Mouse (Mus musculus) limb, embryonic 14.5 days (tissue): ENCODE measurements at regions not wholly inside any gene's neighbourhood (a gene's known extent, or its start where the extent isn't known, plus 50 kb on each side); places are given as distances from the start of the nearest gene placed in this dataset.
A peak's percentile ranks its signal among the peaks of the same experiment; 100 is the strongest.

Experiments used
- ATAC-seq: fragments of 200-750 bp; cut with Nextera tagmentation; 2 replicates; pipeline ENCODE4 v1.8.0; 2017; ENCODE audit warnings: low read depth, moderate number of reproducible peaks, moderate TSS enrichment; ENCODE audit not compliant: low FRiP score
- DNase-seq: peaks from one replicate; pipeline ENCODE4 v3.0.0-alpha.2; 2015; ENCODE audit warnings: low spot score
- H3K27ac ChIP-seq: fragments of 300-500 bp; sonication (generic); replicated peaks from 2 replicates; pipeline ENCODE4 v1.5.1; 2014; ENCODE audit warnings: low read depth, mild to moderate bottlenecking, low read length, moderate library complexity, mixed read lengths
- H3K27me3 ChIP-seq: fragments of 300-500 bp; sonication (generic); 2 replicates; pipeline ENCODE4 v1.6.1; 2014; ENCODE audit warnings: low read length, mixed read lengths; ENCODE audit not compliant: control insufficient read depth, insufficient read depth
- H3K36me3 ChIP-seq: fragments of 300-500 bp; sonication (generic); 2 replicates; pipeline ENCODE4 v1.6.1; 2014; ENCODE audit warnings: mild to moderate bottlenecking, low read length, moderate library complexity, mixed read lengths; ENCODE audit not compliant: control insufficient read depth, insufficient read depth
- H3K4me1 ChIP-seq: fragments of 300-500 bp; sonication (generic); 2 replicates; pipeline ENCODE4 v1.6.1; 2014; ENCODE audit warnings: antibody characterized with exemption, low read length, mixed read lengths; ENCODE audit not compliant: control insufficient read depth, insufficient read depth
- H3K4me2 ChIP-seq: fragments of 300-500 bp; sonication (generic); replicated peaks from 2 replicates; pipeline ENCODE4 v1.6.1; 2014; ENCODE audit warnings: low read depth, mild to moderate bottlenecking, low read length, moderate library complexity; ENCODE audit not compliant: severe bottlenecking
- H3K4me3 ChIP-seq: fragments of 300-500 bp; sonication (generic); replicated peaks from 2 replicates; pipeline ENCODE4 v1.5.1; 2014; ENCODE audit warnings: low read length
- H3K9ac ChIP-seq: fragments of 300-500 bp; sonication (generic); 2 replicates; pipeline ENCODE4 v1.6.1; 2014; ENCODE audit warnings: mild to moderate bottlenecking, low read depth, low read length, moderate library complexity; ENCODE audit not compliant: severe bottlenecking
- H3K9me3 ChIP-seq: fragments of 300-500 bp; sonication (generic); 2 replicates; pipeline ENCODE4 v1.6.1; 2016; ENCODE audit warnings: low read length; ENCODE audit not compliant: control insufficient read depth
- POLR2A ChIP-seq: fragments of 200-500 bp; IDR thresholded peaks from 2 replicates; pipeline ENCODE4 v1.8.0; 2012; ENCODE audit warnings: inconsistent platforms, mild to moderate bottlenecking, moderate library complexity, borderline replicate concordance; ENCODE audit not compliant: insufficient read depth, insufficient read length; ENCODE audit errors: extremely low read depth
- WGBS: fragments of 180-500 bp; shearing (Covaris S2); extraction: QIAGEN DNeasy Blood & Tissue Kit; methylation state at CpG from one replicate; pipeline ENCODE4 v1.1.7; 2014; 5-methylcytosine and 5-hydroxymethylcytosine counted together

- Histone ChIP-seq H3K27me3 (no peaks in the 10 kb centered on the region), H3K36me3 (no peaks in the 10 kb centered on the region), H3K9ac (no peak overlapping the region), H3K27ac (no peak overlapping the region), H3K9me3 (no peaks in the 10 kb centered on the region), H3K4me1 (no peaks in the 10 kb centered on the region), H3K4me2 (no peak overlapping the region), H3K4me3 (no peak overlapping the region)
- TF ChIP-seq POLR2A: no peak
- ATAC-seq: no peak
- DNase-seq: no peak
- WGBS: 70% methylated on average over 2 of the region's 2 CpGs
Observed at GRCm38 (mm10) chr11:92858170-92858569, 239.7 kb upstream of the Car10 start.

- Histone ChIP-seq H3K9me3 (no peaks in the 10 kb centered on the region), H3K27me3 (no peaks in the 10 kb centered on the region), H3K27ac (no peak overlapping the region), H3K36me3 (no peaks in the 10 kb centered on the region), H3K4me1 (no peaks in the 10 kb centered on the region), H3K4me3 (no peak overlapping the region), H3K9ac (no peak overlapping the region), H3K4me2 (no peak overlapping the region)
- ATAC-seq (no peak), DNase-seq (peak; percentile 74)
- no peak for TF ChIP-seq POLR2A
- WGBS: 58% methylated on average over 8 of the region's 8 CpGs
Observed at GRCm38 (mm10) chr11:92889693-92890454, 208.0 kb upstream of the Car10 start.

- Histone ChIP-seq H3K27ac (no peak overlapping the region), H3K9ac (no peak overlapping the region), H3K27me3 (no peaks in the 10 kb centered on the region), H3K9me3 (no peaks in the 10 kb centered on the region), H3K4me1 (no peaks in the 10 kb centered on the region), H3K4me2 (no peak overlapping the region), H3K4me3 (no peak overlapping the region), H3K36me3 (no peaks in the 10 kb centered on the region)
- 38% methylated on average over 7 of the region's 7 CpGs for WGBS
- no peak for TF ChIP-seq POLR2A
- no peak for ATAC-seq
- DNase-seq: no peak
Observed at GRCm38 (mm10) chr11:92899296-92899695, 198.5 kb upstream of the Car10 start.
